Mouse (Mus musculus) ovary, postnatal 14 days (tissue): ENCODE data around the gene Vmn2r24.
"Not testable (repeated sequence)": the region's sequence is repeated elsewhere in the genome, so short reads cannot be mapped to it uniquely, and the experiment has no call there.

ENCODE experiments used
- DNase-seq: peaks from one replicate; pipeline ENCODE4 v3.0.0; 2022; ENCODE audit warnings: low spot score

Vmn2r24 gene

GRCm38 (mm10) chr6:123778579-123778978 is at the start of gene Vmn2r24:
Vmn2r24 (plus strand) TSS chr6:123778879.
- no peak for DNase-seq

- DNase-seq, result no peak
Measured at GRCm38 (mm10) chr6:123770031-123770430, 8.6 kb upstream of the Vmn2r24 start.

- DNase-seq, result no peak
Measured at GRCm38 (mm10) chr6:123784857-123785256, 6.2 kb downstream of the Vmn2r24 start.

GRCm38 (mm10) chr6:123793746-123794145 is 15.1 kb downstream of the Vmn2r24 start:
- DNase-seq, result no peak

- DNase-seq, result not testable (repeated sequence)
Measured at GRCm38 (mm10) chr6:123810291-123810690, 31.6 kb downstream of the Vmn2r24 start.

GRCm38 (mm10) chr6:123819951-123820350 is 41.3 kb downstream of the Vmn2r24 start:
- DNase-seq, result no peak

GRCm38 (mm10) chr6:123853363-123853762 is 74.7 kb downstream of the Vmn2r24 start, which contains the start of gene Vmn2r25:
Vmn2r25 (minus strand) TSS chr6:123853463.
- not testable (repeated sequence) for DNase-seq
